Mouse (Mus musculus): Measurements from ENCODE around the gene Iffo1. TPM values are rescaled to one million over a fixed set of nuclear protein-coding genes. Genes with fewer than 3 reads are reported as not detected.

The Iffo1 gene
- polyA plus RNA-seq, 1 experiment, result 97.6 TPM

DNA sequence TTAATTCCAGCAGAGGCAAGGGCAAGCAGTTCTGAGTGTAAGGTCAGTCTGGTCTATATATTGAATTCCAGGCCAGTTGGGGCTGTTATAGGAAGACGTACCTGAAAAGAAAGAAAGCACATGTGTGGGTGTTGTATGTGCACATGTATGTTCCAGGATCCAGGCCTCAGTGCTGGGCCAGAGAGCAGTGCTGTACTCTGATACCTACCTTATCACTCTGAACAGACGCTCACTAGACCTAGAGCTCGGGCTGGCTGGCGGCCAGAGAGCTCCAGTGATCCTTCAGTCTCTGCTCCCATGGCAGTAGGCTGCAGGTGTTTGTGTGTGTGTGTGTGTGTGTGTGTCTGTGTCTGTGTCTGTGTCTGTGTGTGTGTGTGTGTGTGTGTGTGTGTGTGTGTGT, 40.8 kb upstream of the Iffo1 start:
- Histone ChIP-seq H3K4me3 (ENCODE audit: insufficient read depth, low read length) (no peak overlapping the region), H3K27ac (ENCODE audit: insufficient read depth, low read length) (no peak overlapping the region), H3K4me1 (ENCODE audit: control insufficient read depth, insufficient read depth, low read length) (peaks cover 10% of the 10 kb centered on the region)
- TF ChIP-seq POLR2A (IDR thresholded peaks at IDR 0.05; ENCODE audit: extremely low read depth, insufficient read depth, low read length) (no peak), CTCF (IDR thresholded peaks at IDR 0.05; ENCODE audit: extremely low read depth, insufficient read depth, low read length) (no peak)

DNA sequence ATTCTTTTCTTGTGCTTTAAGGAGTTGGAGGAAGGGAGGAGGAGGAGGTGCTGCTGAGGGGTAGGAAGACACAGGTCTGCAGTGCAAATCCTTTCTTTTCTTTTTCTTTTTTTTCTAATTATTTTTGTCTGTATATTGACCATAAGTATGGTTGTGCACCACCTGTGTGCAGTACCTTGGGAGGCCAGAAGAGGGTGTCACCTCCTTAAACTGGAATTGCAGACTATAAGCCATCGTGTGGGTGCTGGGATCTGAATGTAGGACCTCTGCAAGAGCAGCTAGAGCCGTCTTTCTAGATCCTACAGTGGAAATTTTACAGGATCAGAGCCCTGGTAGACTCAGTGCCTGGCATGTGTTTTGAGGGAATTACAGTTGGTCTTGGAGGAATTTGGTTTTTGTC, 37.3 kb upstream of the Iffo1 start:
- Histone ChIP-seq H3K4me1 (ENCODE audit: control insufficient read depth, insufficient read depth, low read length) (no peaks in the 10 kb centered on the region), H3K4me3 (ENCODE audit: insufficient read depth, low read length) (no peak overlapping the region), H3K27ac (ENCODE audit: insufficient read depth, low read length) (no peak overlapping the region)
- no peak for TF ChIP-seq CTCF (IDR thresholded peaks at IDR 0.05; ENCODE audit: extremely low read depth, insufficient read depth, low read length)
- no peak for TF ChIP-seq POLR2A (IDR thresholded peaks at IDR 0.05; ENCODE audit: extremely low read depth, insufficient read depth, low read length)

DNA sequence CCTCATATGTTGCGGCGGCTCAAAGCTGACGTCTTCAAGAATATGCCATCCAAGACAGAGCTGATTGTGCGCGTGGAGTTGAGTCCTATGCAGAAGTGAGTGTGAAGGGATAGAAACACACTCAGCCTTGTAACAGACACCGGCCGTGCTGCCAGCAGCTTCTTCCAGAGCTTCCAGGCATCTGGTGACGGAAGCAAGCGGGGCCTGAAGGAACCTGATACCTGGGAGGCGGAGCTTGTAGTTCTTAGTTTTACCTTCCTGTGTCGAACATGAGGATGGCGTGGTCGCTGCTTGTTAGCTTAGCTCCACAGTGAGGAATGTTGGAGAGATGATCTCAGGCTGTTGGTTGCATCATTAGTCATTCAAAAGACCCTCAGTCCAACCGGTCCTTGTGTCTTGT, 35.7 kb upstream of the Iffo1 start:
- no peak overlapping the region for H3K27ac ChIP-seq (ENCODE audit: insufficient read depth, low read length)
- H3K4me3 ChIP-seq (ENCODE audit: insufficient read depth, low read length), result no peak overlapping the region
- no peak for TF ChIP-seq CTCF (IDR thresholded peaks at IDR 0.05; ENCODE audit: extremely low read depth, insufficient read depth, low read length)
- no peak for TF ChIP-seq POLR2A (IDR thresholded peaks at IDR 0.05; ENCODE audit: extremely low read depth, insufficient read depth, low read length)
- H3K4me1 ChIP-seq (ENCODE audit: control insufficient read depth, insufficient read depth, low read length), result no peaks in the 10 kb centered on the region

DNA sequence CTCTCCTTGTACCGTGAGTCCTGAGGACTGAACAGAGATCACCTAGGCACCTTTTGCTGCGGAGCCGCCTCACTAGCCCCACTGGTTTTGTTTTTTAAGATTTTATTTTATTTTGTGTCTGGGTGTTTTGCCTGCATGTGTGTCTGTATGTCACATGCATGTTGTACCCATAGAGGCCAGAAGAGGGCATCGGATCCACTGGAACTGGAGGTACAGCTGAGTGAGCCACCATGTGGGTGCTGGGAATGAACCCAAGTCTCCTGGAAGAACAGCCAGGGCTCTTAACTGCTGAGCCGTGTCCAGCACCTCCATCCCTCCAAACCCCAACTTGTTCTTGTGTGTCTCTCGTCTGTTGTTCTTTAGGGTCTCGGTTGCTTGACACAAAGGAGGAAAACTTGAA, 34.1 kb upstream of the Iffo1 start:
- Histone ChIP-seq H3K4me3 (ENCODE audit: insufficient read depth, low read length) (no peak overlapping the region), H3K4me1 (ENCODE audit: control insufficient read depth, insufficient read depth, low read length) (no peaks in the 10 kb centered on the region), H3K27ac (ENCODE audit: insufficient read depth, low read length) (no peak overlapping the region)
- TF ChIP-seq CTCF (IDR thresholded peaks at IDR 0.05; ENCODE audit: extremely low read depth, insufficient read depth, low read length) (peak; percentile 36; the same call in 1 of the 2 replicates), POLR2A (IDR thresholded peaks at IDR 0.05; ENCODE audit: extremely low read depth, insufficient read depth, low read length) (no peak)

DNA sequence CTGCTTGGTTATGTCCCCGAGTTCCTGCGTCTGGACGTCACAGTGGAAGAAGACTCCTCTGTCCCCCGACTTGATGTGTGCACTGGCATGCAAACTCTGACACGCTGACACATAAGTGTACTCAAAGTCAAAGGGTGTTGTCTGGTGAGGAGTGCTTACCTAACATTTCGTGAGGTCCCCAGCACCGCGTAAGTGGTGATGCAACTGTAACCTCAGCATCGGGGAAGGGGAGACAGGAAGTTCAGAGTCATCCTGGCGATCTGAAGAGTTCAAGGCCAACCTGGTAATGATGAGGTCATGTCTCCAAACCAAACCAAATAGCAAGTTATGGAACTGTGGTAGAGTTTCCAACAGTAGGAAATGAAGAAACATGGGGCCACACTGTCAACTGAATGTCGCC, 32.5 kb upstream of the Iffo1 start:
- H3K4me1 ChIP-seq (ENCODE audit: control insufficient read depth, insufficient read depth, low read length), result no peaks in the 10 kb centered on the region
- no peak overlapping the region for H3K27ac ChIP-seq (ENCODE audit: insufficient read depth, low read length)
- TF ChIP-seq CTCF (IDR thresholded peaks at IDR 0.05; ENCODE audit: extremely low read depth, insufficient read depth, low read length), result no peak
- no peak overlapping the region for H3K4me3 ChIP-seq (ENCODE audit: insufficient read depth, low read length)

DNA sequence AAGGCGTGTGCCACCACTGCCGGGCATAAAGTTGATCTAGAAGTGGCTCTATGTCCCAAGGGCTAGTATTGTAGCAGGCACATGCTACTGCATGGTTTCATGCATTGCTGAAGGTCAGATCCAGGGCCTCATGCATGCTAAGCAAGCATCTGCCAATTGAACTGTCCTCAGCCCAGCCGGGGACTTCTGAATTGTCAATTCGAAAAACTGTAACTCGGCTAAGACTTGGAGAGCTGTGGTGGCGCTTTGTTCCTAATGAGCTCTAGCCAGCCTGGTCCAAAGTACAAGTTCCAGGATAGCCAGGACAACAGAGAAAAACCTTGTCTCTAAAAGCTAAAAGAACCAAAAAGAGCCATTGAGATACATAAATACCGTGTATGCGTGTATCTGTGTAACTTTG, 25.7 kb upstream of the Iffo1 start:
- Histone ChIP-seq H3K4me1 (ENCODE audit: control insufficient read depth, insufficient read depth, low read length) (no peaks in the 10 kb centered on the region), H3K27ac (ENCODE audit: insufficient read depth, low read length) (no peak overlapping the region), H3K4me3 (ENCODE audit: insufficient read depth, low read length) (no peak overlapping the region)
- TF ChIP-seq POLR2A (IDR thresholded peaks at IDR 0.05; ENCODE audit: extremely low read depth, insufficient read depth, low read length), result no peak
- no peak for TF ChIP-seq CTCF (IDR thresholded peaks at IDR 0.05; ENCODE audit: extremely low read depth, insufficient read depth, low read length)

DNA sequence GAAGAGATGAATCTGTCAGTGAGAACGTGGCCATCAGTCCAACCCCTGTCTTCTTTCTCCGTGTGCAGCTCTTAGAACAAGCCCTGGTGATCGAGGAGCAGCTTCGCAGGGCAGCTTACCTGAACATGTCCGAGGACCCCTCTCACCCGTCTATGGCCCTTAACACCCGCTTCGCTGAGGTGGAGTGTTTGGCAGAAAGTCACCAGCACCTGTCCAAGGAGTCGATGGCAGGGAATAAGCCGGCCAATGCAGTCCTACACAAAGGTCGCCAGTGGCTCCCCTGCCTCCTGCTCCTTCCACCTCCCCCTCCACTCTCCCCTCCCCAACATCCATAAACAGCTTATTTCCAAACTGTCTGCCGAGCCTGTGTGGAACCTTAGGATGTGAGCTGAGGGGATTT, 16.3 kb upstream of the Iffo1 start:
- TF ChIP-seq POLR2A (IDR thresholded peaks at IDR 0.05; ENCODE audit: extremely low read depth, insufficient read depth, low read length), result no peak
- H3K4me1 ChIP-seq (ENCODE audit: control insufficient read depth, insufficient read depth, low read length), result peaks cover 1% of the 10 kb centered on the region; the same call in 1 of the 2 replicates
- H3K27ac ChIP-seq (ENCODE audit: insufficient read depth, low read length), result no peak overlapping the region
- H3K4me3 ChIP-seq (ENCODE audit: insufficient read depth, low read length), result no peak overlapping the region

DNA sequence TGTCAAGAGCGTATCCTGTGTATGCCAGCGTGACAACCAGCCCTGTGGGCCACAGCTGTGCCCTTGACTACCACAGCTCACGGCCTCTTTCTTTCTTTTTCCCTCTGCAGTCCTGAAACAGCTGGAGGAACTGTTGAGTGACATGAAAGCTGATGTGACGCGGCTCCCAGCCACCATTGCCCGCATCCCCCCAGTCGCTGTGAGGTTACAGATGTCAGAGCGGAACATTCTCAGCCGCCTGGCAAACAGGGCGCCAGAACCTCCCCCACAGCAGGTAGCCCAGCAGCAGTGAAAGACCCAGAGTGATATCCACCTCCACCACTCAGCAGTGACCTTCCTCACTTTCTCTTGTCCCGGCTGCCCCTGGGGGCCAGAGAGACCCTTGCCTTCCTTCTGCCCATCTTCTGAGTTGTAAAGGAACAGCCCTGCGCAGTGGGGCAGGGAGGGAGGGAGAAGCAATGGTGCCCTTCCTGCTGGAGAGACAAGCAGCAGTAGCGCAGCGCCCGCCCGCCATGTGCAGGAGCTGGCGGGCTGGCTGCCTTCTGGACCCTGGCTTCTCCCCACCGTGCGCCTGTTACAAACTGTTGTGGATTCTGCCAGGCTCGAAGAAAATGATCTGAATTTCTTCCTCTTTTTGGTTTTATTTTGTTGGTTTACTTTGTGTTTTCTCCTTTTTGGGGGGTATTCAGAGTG, 15.2 kb upstream of the Iffo1 start:
- Histone ChIP-seq H3K27ac (ENCODE audit: insufficient read depth, low read length) (no peak overlapping the region), H3K4me3 (ENCODE audit: insufficient read depth, low read length) (no peak overlapping the region), H3K4me1 (ENCODE audit: control insufficient read depth, insufficient read depth, low read length) (peaks cover 1% of the 10 kb centered on the region; the same call in 1 of the 2 replicates)
- no peak for TF ChIP-seq CTCF (IDR thresholded peaks at IDR 0.05; ENCODE audit: extremely low read depth, insufficient read depth, low read length)
- no peak for TF ChIP-seq POLR2A (IDR thresholded peaks at IDR 0.05; ENCODE audit: extremely low read depth, insufficient read depth, low read length)

DNA sequence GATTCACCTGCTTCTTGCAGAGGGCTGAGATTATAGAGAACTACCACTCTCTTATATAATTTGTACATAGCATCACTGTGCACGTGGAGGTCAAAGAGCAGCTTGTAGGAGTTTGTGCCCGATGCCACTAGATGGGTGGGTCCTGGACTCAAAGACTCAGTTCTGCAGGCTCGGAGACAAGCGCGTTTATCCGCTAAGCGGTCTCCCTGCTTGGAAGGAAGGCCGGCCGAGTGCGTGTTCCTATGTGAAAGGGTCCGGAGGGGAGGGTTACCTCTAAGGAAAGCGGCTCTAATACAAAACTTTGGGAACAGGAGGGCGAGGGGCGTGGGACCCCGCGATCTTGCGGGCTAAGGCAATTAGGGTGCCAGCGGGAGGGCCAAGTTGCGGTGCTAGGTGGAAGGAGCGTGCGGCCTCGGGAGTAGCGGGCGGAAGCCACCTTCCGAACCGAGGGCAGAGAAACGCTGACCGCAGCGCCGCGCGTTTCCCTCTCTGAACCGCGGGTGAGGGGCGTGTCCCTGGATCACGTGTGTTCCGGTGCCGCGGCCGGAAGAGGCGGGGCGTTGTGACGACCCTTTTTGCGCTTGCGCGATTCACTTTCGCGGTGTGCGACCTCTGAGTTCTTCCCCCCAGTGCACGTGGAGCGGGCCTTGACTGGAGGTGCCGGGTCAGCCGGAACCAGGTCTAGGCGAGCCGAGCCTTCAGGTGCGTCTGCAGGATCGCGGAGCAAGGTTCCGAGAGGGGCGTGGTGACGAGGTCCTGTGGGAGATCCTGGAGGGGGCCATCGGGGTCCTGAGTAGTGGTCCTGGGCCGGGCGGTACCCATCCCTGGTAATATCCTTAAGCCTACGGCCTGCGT, 13.5 kb upstream of the Iffo1 start, which contains the start of gene Nop2:
TSS of gene Nop2 (plus strand) at position 608 of the 855 bp plus-strand sequence.
- TF ChIP-seq POLR2A (IDR thresholded peaks at IDR 0.05; ENCODE audit: extremely low read depth, insufficient read depth, low read length) (peak; percentile 88), CTCF (IDR thresholded peaks at IDR 0.05; ENCODE audit: extremely low read depth, insufficient read depth, low read length) (no peak)
- H3K4me3 ChIP-seq (ENCODE audit: insufficient read depth, low read length), result peak within 1 kb of the TSS; percentile 87

DNA sequence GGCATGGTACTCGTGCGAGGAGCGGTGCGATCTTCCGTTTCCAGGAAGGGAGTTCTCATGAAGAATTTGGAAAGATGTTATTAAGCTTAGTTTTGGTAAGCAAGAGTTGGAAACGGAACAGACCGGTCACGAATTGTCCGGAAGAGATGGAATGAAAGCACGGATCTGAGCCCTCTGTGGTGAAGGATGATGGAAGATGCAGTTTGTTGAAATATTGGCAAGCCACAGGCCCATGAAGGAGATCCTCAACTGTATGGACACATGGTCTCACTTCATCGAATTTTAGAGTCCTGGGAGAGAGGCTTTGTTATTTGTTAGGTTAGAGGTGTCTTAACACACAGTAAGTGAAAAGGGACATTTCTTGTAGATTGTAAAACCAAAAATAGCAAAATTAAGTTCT, 12.6 kb upstream of the Iffo1 start:
- Histone ChIP-seq H3K27ac (ENCODE audit: insufficient read depth, low read length) (no peak overlapping the region), H3K4me1 (ENCODE audit: control insufficient read depth, insufficient read depth, low read length) (peaks cover 1% of the 10 kb centered on the region; the same call in 1 of the 2 replicates), H3K4me3 (ENCODE audit: insufficient read depth, low read length) (peak overlapping the region; percentile 87)
- TF ChIP-seq POLR2A (IDR thresholded peaks at IDR 0.05; ENCODE audit: extremely low read depth, insufficient read depth, low read length) (no peak), CTCF (IDR thresholded peaks at IDR 0.05; ENCODE audit: extremely low read depth, insufficient read depth, low read length) (no peak)

More for the DNA sequence above, 13.5 kb upstream of the Iffo1 start, which contains the start of gene Nop2:
- H3K27ac ChIP-seq (ENCODE audit: insufficient read depth, low read length), result 0 out of 2 replicates have a peak within 1 kb of the TSS, but pooled peaks have one; percentile 31
- peaks cover 1% of the 10 kb centered on the region; the same call in 1 of the 2 replicates for H3K4me1 ChIP-seq (ENCODE audit: control insufficient read depth, insufficient read depth, low read length)
